Mouse (Mus musculus): ENCODE data around the gene Hpn. TPM values are rescaled to one million over a fixed set of nuclear protein-coding genes. Genes with fewer than 3 reads are reported as not detected.
A peak's percentile ranks its signal among the peaks of the same experiment; 100 is the strongest.

Gene Hpn
- total RNA-seq, 1 experiment from 2014 or later: 13.0 TPM

DNA sequence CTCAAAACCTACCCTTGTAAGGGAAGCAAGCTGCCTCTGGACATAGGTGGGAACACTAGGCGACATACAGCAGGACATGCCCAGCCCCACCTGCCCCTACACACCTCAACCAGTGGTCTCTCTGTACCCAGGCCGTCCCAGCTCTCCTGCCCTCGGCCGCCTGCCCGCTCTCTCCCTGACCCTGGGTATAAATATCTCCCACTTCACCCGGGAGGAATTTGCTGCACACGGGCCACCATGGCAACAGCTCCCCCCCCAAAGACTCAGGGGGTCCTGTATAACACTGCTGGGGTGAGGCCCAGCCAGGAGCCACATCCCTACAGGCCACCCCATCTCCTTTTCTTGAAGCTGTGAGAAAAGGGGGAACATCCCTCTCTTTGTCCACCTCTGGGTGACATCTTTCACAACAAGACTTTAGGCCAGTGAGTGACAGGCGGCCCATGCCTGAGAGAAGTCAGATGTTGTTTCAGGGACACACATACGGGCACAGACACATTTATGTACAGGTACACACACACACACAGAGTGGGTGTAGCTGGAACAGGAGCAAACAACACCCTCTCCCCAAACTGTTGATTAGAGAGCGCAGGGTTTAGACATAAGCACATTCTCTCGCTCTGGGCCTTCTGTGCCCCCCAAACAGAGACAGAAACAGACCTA is 60.3 kb downstream of the Hpn start:
- ATAC-seq (replicated peaks in 1 of 2; ENCODE audit: insufficient read depth in 1 of 2, low FRiP score in 2 of 2, low TSS enrichment in 1 of 2, low read depth in 1 of 2, poor library complexity in 2 of 2, severe bottlenecking in 2 of 2): no peak

DNA sequence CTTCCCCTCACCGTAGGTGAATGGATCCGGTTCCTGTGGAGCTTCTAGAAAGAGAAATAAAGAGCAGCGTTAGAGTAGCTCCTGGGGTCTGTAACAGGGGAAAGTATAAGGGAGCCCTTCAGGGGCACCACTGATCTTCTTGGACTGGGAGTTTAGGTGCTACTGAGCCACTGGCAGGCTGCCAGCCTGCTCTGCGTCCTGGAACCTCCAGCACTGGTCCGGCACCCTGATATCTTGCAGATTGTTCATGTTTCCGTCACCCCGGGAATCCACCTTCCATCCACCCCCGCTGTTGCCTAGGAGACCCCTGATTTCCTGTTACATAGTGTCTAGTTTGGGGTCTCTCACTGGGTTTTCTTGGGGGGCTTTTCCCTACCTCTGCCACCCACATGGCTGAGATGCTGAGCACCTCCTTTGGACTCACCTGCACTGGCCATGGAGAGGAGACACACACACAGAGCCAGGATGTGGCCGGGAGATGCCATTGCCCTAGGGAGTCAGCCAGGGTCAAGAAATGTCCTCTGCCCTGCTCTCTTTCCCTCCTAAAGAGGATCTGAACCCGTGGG is 61.1 kb downstream of the Hpn start:
- no peak for ATAC-seq (replicated peaks in 1 of 2; ENCODE audit: insufficient read depth in 1 of 2, low FRiP score in 2 of 2, low TSS enrichment in 1 of 2, low read depth in 1 of 2, poor library complexity in 2 of 2, severe bottlenecking in 2 of 2)

DNA sequence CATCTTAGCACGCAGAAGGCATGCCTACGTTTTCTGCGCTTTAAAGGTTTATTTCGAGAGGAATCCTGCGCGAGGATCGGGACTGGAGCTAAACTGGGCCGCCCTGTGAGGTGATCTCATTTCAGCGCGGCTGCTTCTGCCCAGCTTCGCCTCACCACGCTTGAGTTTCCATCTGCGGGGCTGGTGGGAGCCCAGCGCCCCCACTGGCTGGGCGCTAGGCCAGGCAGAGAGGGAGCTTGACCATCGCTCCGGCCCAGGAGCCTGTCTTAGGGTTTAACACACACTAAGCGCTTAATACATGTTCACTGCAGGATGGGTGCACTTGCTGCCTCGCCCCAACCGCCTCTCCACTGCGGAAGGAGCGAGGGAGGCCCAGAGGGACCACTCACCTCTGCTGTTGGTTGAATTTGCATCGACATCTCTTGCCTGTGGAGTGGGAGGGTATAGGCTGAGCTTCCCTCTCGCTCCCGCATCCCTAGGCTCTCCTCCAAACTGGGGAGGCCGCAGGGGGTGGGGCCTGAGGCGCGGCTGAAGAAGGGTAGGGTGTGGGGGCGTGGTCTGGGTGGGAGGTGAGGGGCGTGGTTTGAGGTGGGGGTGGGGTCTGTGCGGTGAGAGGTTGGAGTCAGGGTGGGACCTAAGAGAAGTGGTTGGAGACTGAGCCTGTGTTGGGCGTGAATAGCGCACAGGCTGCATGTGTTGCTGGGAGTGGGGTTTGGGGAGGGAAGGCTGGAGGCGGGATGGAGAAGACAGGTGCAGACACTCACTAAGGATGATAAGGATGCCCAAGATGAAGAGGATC is 62.3 kb downstream of the Hpn start:
- ATAC-seq (replicated peaks in 1 of 2; ENCODE audit: insufficient read depth in 1 of 2, low FRiP score in 2 of 2, low TSS enrichment in 1 of 2, low read depth in 1 of 2, poor library complexity in 2 of 2, severe bottlenecking in 2 of 2): peak; percentile 13 to 17; a peak in 3 of 4 replicates

DNA sequence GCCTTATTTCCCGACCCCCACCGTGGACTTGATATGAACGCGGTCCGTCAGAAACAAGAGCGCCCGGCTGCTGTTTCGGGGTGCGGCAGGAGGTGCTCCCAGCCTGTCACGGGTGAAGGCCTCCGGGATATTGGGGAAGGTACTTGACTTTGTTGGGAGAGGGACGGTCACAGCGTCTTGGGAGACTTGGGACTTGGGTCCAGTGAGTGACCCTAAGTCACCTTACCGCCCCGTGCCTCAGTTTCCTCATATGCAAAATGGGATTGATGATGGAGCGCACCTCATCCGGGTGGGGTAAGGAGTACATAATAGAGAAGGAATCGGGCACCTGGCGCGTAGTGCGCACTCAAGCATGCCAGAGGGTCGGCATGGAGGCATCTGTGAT is 62.8 kb downstream of the Hpn start:
- no peak for ATAC-seq (replicated peaks in 1 of 2; ENCODE audit: insufficient read depth in 1 of 2, low FRiP score in 2 of 2, low TSS enrichment in 1 of 2, low read depth in 1 of 2, poor library complexity in 2 of 2, severe bottlenecking in 2 of 2)

DNA sequence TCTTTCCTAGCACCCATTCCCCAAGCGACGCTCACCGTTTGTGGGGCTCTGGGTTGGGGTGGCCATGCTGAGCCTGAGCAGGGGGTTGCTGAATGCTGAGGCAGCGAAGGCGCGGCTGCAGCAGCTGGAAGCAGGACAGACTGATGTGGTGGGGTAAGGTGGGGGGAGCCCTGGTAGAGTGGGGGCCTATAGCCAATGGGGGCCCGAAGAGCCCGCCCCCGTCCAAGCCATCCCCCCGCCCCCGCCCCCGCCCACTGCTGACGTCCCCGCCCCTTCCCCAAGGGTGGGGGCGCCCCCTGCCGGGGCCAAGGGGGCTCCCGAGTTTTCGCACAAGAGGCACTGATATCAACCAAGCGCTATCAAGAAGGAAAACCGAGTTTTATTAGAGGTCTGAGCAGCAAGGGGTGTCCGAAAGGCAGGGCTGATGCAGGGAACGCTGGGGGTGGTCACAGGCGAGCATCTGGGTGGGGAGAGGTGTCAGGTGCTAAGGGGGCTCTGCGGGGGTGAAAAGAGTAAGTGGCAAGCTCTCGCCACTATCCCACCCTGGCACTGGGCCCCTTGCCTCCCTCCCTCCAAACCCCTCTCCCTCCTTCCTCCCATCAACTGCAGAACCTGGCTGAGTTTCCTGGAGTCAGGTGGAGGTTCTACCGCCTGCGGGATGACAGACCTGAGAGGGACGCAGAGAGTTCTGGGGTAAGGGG is 63.6 kb downstream of the Hpn start, which contains the start of gene Fxyd7:
Gene Fxyd7 (minus strand): TSS at position 147 of the 701 bp plus-strand sequence.
- ATAC-seq (replicated peaks in 1 of 2; ENCODE audit: insufficient read depth in 1 of 2, low FRiP score in 2 of 2, low TSS enrichment in 1 of 2, low read depth in 1 of 2, poor library complexity in 2 of 2, severe bottlenecking in 2 of 2): no peak

DNA sequence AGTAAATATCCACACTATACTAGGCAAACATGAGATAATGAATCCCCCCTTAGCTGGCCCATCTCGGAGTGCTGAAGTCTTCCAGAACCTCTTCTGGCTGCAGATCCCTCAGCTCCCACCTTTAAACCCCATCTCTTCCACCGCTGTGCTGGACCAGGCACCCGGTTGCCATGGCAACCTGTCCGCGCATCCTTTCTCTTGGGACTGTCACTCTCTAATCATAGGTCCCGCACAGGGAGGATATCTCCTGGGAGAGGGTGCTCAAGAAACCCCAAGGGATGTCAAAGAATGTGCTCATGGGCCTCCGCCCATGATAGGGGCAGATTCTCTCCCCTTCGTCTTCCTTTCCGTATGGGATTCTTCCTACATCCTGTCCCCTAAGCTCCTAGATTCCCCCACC is 64.2 kb downstream of the Hpn start:
- ATAC-seq (replicated peaks in 1 of 2; ENCODE audit: insufficient read depth in 1 of 2, low FRiP score in 2 of 2, low TSS enrichment in 1 of 2, low read depth in 1 of 2, poor library complexity in 2 of 2, severe bottlenecking in 2 of 2): no peak

DNA sequence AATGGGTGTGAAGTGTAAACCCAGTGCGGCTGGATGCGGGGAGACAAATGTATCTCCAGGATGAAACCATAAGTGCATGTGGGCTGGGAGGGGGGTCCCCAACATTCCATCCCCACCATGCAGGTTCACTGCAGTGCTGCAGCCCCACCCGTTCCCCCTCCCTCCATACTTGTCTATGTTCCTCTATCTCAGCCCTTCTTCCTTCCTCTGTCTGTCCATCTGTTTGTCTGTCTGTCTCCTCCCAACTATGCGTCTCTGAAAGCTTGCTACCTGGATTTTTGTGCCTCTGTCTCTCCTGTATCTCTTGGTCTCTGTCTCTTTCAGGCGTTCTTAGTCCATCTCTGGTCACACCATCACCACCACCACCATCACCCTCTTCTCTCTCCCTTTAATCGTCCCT is 64.6 kb downstream of the Hpn start:
- ATAC-seq (replicated peaks in 1 of 2; ENCODE audit: insufficient read depth in 1 of 2, low FRiP score in 2 of 2, low TSS enrichment in 1 of 2, low read depth in 1 of 2, poor library complexity in 2 of 2, severe bottlenecking in 2 of 2): no peak

DNA sequence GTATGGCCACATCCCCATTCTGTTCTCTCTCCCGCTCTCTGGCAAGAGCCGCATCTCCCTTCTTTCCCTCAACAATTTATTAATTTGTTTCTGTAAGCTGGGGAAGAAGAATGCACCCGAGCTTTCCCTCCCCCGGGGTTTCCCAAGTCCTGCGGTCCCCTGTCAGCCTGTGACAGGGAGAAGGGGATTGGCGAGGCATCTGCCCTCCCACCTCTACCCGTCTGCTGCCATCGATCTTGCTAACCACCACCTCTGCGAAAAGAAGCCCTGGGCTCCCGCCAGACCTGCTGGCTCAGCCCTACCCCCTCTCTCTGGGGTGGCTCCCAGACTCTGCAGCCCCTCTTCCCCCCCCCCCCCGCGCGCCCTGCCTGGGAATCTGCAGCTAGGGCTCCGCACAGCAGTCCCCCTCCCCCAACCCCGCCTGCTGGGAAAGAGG is 65.2 kb downstream of the Hpn start:
- ATAC-seq (replicated peaks in 1 of 2; ENCODE audit: insufficient read depth in 1 of 2, low FRiP score in 2 of 2, low TSS enrichment in 1 of 2, low read depth in 1 of 2, poor library complexity in 2 of 2, severe bottlenecking in 2 of 2): no peak

DNA sequence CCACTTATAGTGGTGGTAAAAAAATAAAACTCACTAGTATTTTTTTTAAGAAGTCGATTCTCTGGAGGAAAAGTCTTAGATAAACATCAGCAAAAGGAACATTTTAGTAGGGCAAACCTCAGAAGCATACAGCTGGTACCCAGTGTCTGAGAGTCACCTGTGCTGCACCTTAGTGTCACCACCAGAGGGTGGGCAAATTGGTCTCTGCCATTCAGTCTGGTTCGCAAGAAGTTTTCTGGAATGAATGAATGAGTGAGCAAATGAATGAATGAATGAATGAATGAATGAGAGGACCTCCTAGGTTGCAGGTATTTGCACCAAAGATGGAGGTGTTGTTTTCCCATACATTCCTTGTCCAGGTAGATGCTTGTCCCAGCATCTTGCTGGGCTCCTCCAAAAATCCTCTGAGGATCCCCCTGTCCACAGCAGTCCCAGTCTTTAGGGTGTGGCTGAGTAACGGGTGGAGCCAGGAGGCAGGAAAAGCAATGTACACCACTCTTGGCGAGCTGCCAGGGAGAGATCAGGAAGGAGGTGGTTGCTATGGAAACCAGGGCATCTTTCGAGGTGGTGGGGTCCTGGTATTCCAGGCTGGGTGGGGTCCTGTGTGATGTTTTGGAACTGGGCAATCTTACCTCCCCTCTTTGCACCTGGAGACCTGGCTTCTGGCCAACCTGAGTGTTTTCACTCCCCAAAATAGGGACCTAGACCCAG is 65.8 kb downstream of the Hpn start:
- ATAC-seq (replicated peaks in 1 of 2; ENCODE audit: insufficient read depth in 1 of 2, low FRiP score in 2 of 2, low TSS enrichment in 1 of 2, low read depth in 1 of 2, poor library complexity in 2 of 2, severe bottlenecking in 2 of 2): no peak

Other genes starting within 250 kb of the Hpn start
- gene Cd22, start 234.9 kb downstream of the Hpn start, total RNA-seq (2017): not detected in 2 replicates
- 0.38 TPM in 1 of 2 replicates, not detected in the other for gene Mag, start 200.4 kb downstream of the Hpn start, total RNA-seq (2017)
- gene Hamp2, start 190.6 kb downstream of the Hpn start, total RNA-seq (2017): not detected in 2 replicates
- gene Hamp, start 171.3 kb downstream of the Hpn start, total RNA-seq (2017): not detected in 2 replicates
- 120 and 164 TPM in 2 replicates for gene Usf2, start 158.5 kb downstream of the Hpn start, total RNA-seq (2017)
- gene Lsr, start 141.8 kb downstream of the Hpn start, total RNA-seq (2017): 1.2 and 2.4 TPM in 2 replicates
- not detected in 2 replicates for gene Fam187b, start 141.5 kb downstream of the Hpn start, total RNA-seq (2017)
- 383 and 391 TPM in 2 replicates for gene Fxyd5, start 72.8 kb downstream of the Hpn start, total RNA-seq (2017)
- gene Fxyd7, start 63.8 kb downstream of the Hpn start, total RNA-seq (2017): 2.2 TPM in 1 of 2 replicates, not detected in the other
- 2.7 and 15.3 TPM in 2 replicates for gene Fxyd1, start 58.1 kb downstream of the Hpn start, total RNA-seq (2017)
- gene Lgi4, start 55.9 kb downstream of the Hpn start, total RNA-seq (2017): not detected in 2 replicates
- not detected in 2 replicates for gene Fxyd3, start 38.6 kb downstream of the Hpn start, total RNA-seq (2017)
- 4.8 and 6.6 TPM in 2 replicates for gene Scn1b, start 11.7 kb upstream of the Hpn start, total RNA-seq (2017)
- gene Gramd1a, start 40.6 kb upstream of the Hpn start, total RNA-seq (2017): 89.4 and 90.0 TPM in 2 replicates
- gene Scgb2b2, start 175.2 kb upstream of the Hpn start, total RNA-seq (2017): not detected in 2 replicates
- not detected in 2 replicates for gene Scgb1b2, start 176.5 kb upstream of the Hpn start, total RNA-seq (2017)
- gene Scgb2b3, start 246.8 kb upstream of the Hpn start, total RNA-seq (2017): not detected in 2 replicates

Data from hematopoietic stem cell, adult 5-6 weeks (primary cell).